Mouse (Mus musculus): ENCODE results near the gene Atp8a2.
"Not testable (repeated sequence)": the region's sequence is repeated elsewhere in the genome, so short reads cannot be mapped to it uniquely, and the experiment has no call there.

Atp8a2 gene

DNA sequence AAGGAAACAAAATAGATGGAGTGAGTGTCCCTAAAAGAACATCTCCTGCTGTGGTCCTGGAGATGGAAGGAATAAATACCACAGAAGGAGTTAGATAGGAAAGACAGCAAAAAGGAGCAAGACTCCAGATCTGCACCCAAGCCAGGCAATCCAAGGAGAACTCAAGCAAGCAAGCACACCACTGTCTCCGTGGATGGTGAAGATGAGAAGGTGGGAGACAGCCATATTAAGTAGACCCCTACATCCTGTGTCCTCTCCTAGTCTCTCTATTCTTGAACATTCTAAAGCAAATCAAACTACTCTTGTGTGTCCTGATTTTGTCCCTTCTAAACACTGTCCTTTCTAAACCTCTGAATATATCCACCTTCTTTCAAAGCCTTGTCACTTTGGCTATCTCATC, 552.8 kb downstream of the Atp8a2 start:
- DNase-seq (ENCODE audit: low spot score) = no peak

DNA sequence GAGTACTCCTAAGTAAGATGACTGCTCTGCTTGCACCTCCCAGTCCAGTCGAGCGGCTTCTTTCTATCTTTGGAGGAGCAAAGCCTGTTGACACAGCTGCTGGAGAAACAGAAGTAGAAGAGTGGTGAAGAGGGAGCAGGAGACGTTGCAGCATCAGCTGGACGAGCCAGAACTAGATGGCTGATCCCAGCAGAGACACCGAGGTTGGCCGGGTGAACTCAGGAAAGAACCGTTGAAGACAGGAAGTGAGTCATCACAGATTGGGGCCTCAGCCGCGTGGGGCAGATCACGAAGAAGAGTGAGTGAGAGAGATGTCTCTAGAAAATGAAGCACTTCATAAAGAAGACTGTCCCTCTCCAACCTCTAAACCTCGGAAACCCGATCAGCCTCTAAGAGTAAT, 553.4 kb downstream of the Atp8a2 start:
- no peak for DNase-seq (ENCODE audit: low spot score)

DNA sequence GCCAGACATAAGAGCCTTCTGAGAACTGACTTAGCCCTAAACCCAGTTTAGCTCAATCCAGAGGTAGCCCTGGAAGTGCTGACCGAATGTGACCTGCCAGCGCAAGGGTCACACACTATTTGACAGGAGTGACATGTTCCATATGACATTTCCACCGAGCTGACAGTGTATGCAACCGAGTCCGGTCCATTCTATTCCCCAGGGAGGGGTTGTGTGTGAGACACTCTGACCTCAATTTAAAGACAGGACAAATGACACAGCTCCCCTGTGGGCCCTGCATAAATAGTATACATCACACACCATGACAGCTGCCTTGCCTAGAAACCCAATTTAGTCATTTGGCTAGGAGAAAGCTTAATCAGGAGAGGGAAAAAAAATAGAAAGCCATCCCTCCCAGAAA, 555.1 kb downstream of the Atp8a2 start:
- no peak for DNase-seq (ENCODE audit: low spot score)

- no peak for DNase-seq (ENCODE audit: low spot score)
These were observed 557.9 kb downstream of the Atp8a2 start for GRCm38 (mm10) chr14:59638906-59639703.

DNA sequence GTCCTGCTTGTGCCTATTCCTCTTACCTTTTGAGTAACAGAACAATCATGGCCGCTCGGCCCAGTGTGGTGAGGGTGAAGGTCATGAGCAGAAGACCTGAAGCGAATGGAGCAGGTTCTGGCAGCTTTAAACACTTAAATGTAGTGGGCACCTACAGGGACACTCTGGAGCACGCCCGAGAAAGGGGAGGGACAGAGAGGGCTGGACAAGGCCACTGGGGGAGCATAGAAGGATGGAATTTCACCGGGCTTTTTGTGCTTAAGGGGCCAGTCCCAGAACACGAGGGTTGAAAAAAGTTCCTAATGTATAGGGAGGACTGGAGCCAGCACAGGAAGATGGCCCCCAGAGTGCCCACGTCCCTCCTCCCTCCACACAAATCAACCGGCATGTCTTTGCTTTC, 563.0 kb downstream of the Atp8a2 start:
- DNase-seq (ENCODE audit: low spot score) = no peak

GRCm38 (mm10) chr14:59633295-59633898, 563.6 kb downstream of the Atp8a2 start:
- DNase-seq (ENCODE audit: low spot score) = no peak

DNA sequence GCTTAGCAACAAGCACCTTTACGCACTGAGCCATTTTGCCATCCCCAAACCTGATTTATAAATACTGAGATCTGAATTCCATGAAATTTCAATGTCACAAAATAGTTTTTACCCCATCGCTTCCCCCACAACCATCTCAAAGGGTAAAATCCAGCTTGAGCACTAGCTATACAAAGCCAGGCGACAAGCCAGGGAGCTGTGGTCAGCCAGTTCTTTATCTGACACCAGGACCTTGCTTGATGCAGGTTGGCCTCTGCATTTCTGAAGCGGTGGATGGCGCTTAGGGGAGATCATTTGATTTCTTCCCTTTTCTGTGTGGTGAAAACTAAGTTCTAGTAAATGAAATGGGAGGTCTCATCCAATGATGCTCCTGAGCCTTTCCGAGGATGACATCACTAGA, 564.9 kb downstream of the Atp8a2 start:
- no peak for DNase-seq (ENCODE audit: low spot score)

- no peak for DNase-seq (ENCODE audit: low spot score)
These were observed 566.9 kb downstream of the Atp8a2 start for GRCm38 (mm10) chr14:59630096-59630495.

- DNase-seq (ENCODE audit: low spot score) = no peak
These were observed 567.7 kb downstream of the Atp8a2 start for GRCm38 (mm10) chr14:59629308-59629707.

DNA sequence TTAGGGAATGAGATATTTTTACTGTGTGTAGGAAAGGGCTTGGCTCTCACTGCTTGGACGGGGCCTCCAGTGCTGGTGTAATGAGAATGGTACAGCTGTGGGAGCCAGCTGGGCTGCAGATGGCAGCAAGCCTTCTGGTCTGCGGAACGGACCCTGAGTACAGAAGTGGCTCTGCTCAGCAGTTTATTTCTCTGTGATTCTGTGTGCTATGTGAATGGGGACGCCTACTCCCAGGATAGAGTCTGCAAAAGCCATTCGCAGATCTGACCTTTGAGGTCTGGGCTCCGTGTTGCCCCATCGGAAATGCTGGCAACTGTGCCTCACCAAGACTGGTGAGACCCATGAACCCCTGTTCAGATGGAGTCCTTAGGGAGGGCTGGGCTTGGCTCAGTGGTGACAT, 569.2 kb downstream of the Atp8a2 start:
- no peak for DNase-seq (ENCODE audit: low spot score)

DNA sequence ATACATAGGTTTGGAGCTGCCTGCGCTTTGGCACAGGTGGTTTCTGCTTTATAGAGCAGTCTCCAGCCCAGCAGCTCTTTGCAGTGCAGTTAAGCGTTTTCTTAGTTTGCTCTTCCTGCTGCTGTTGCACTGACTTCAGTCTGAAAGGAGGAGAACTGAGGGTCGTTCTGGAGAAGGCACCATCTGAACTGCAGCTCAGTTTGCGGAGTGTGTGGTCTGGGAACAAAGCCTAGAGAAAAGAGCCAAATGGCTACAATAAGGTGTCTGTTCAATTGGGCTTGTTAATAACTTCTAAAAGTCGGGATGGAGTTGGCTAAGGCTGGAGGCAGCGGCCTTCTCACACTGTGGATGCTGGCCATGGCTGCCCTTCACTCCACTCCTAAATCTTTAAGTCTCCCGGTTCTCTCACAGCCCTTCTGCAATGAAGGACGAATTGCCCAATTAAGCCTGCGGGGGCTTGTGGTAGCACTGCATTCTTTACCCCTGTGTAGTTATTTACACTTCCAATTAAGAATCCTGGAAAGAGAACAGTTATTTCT, 569.8 kb downstream of the Atp8a2 start:
- DNase-seq (ENCODE audit: low spot score) = no peak

- no peak for DNase-seq (ENCODE audit: low spot score)
These were observed 570.3 kb downstream of the Atp8a2 start for GRCm38 (mm10) chr14:59626711-59627110.

- DNase-seq (ENCODE audit: low spot score) = no peak
These were observed 571.1 kb downstream of the Atp8a2 start for GRCm38 (mm10) chr14:59625806-59626364.

- no peak for DNase-seq (ENCODE audit: low spot score)
These were observed 571.7 kb downstream of the Atp8a2 start, which contains the start of gene Shisa2 for GRCm38 (mm10) chr14:59625158-59625805. Gene Shisa2, plus strand, starts transcription at chr14:59625308.

DNA sequence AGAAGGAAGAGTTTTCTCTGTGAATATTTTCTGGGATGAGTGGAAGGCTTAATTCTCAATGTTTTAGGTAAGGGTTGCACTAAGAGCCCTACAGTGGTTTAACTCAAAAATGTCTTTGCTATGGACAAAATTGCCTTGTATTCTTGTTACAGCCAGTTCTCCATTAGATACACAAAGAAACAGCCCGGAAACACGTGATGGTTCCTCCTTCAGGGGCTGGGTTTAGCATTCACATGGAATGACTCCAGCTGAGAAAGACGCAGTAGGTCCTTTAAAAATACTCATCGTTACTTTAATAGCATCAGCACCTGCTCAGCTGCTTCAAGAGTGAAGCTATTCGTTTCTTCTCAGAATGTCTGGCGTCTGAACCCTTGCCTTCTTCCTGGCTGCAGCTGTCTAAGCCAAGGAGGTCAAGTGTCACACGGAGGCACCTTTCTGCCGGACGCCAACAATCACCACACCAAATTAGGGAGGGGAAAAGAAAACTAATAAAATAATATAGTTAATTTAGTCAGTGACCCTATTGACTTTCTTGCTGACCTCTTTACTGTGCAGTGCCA, 572.6 kb downstream of the Atp8a2 start:
- DNase-seq (ENCODE audit: low spot score) = no peak

- DNase-seq (ENCODE audit: low spot score) = no peak
These were observed 580.2 kb downstream of the Atp8a2 start for GRCm38 (mm10) chr14:59616802-59617201.

- not testable (repeated sequence) for DNase-seq (ENCODE audit: low spot score)
These were observed 582.8 kb downstream of the Atp8a2 start for GRCm38 (mm10) chr14:59614149-59614548.

- no peak for DNase-seq (ENCODE audit: low spot score)
These were observed 583.9 kb downstream of the Atp8a2 start for GRCm38 (mm10) chr14:59612920-59613625.

GRCm38 (mm10) chr14:59607021-59607420, 590.0 kb downstream of the Atp8a2 start:
- DNase-seq (ENCODE audit: low spot score) = no peak

DNA sequence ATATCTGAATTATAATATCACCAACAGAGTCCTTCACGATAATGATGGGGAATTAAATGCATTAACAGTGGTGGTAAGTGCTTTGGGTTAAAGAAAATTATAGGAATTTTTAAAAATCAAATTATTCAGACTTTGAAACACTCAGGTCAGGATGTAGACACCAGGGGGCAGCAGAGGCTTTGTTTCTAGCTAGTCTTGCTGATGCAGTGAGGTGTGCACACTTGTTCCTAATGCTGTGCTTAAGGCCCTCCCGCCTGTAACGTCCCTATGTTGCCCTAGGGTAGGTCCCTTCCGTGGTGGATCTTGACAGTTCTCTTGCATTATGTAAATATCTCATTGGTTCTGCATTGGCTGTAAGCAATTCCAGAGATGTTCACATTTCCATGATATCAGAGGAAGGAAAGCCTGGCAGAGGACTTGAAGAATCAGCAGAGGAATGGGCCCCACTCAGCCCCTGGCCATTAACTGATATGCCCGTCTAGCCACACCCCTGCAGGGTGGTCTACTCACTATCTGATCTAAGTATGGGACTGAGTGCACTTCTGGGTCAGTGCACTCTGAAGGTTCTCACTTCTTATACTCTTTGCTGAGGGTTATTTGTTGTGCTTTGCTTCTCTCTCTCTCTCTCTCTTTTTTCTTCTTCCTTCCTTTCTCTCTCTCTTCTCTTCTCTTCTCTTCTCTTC, 591.2 kb downstream of the Atp8a2 start:
- peak; percentile 47 for DNase-seq (ENCODE audit: low spot score)
